Mouse (Mus musculus) MN1 (cell line): Measurements from ENCODE around the gene Ier5l.

Experiments
- DNase-seq: peaks from one replicate; pipeline ENCODE4 v3.0.0-alpha.2; 2016; ENCODE audit warnings: low spot score

Gene Ier5l

DNA sequence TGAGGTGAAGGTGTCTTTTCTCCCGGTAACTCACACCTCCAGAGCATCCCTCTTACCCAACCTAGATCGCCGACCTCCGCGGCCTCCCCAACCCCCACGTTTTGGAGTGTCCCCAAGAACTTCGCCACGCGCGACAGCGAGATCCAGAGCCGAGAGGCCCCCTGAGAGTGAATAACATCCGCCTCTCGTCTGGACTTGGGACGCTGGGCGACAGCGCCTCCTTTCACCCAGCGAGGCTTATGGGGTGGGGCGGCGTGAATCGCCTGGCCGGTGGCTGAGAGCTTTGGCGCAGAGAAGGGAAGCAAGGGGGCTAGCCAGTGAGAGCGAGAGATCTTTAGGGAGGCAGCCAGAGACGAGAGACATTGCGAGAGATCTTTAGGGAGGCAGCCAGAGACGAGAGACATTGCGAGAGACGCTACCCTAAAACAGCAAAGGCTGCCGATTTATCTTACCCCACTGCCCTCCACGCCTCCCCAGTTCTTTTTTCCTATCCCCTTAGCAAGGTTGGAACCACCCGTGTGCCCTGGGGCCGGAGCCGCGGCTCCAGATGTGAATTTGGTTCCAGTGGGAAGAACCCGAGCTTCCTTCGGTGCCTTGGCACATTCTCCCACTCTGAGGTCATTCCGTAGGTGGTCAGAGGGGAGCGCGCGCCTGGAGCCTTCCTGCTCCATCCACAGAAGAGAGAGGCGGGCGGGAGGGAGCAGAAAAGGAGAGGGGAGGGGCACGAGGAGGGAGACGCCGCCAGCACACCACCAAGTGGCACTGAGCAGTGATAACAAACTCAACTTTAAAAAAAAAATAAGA lies 3.7 kb downstream of the Ier5l start:
- peak; percentile 88 for DNase-seq

DNA sequence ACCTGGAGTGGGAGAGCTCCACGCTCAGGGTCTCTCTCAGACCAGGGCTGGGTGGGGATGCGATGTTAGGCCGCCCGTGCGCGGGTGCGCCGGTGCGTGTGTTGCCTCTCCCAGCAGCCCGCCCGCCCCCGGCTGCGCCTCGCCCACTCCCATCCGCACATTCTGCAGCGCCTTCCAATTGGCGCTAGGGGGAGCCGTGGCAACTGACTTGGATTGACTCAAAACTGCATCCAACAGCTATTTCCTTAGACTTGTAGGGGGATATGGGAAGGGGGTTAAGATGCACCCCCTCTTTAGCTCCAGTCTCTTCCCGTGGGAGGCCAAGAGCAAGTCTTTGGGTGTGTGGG lies 4.2 kb downstream of the Ier5l start:
- peak; percentile 89 for DNase-seq

- DNase-seq: no peak
Measured at GRCm38 (mm10) chr2:30469009-30469408, 5.0 kb downstream of the Ier5l start.

DNA sequence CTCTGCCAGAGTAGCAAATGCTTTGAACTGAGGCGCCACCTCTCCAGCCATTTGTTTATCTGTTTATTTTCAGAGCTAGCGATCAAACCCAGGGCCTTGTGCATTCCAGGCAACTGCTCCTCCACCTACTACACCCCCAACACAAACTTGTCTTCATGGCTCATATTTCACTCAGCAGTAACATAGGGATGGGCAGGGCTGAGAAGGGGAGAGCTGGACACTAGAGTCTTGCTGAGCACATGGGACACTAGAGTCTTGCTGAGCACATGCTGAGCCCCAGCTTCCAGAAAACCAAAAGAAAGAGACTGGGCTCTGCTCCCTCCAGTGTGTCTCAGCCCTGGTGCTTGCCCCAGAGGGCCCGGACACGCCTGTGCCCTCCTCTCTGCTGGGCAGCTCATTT lies 7.2 kb downstream of the Ier5l start:
- DNase-seq: no peak

DNA sequence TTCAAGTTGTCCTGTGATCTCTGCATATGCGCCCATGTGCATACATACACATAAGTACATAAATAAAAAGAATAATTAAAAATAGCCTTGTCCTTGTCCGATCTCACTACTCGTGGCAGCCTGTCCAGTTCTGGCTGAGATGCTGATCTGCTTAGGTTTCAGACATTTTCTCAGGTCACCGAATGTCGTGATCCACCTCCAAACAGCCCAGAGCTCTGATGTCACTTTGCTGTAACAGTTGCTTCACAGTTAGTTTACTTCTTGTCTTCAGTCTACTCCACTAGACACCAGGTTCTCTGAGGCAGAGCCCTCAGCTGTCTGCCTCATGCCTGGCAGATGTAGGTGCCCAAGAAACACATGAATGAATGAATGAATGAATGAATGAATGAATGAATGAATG lies 9.6 kb downstream of the Ier5l start:
- DNase-seq: peak; percentile 66

GRCm38 (mm10) chr2:30463904-30464330 lies 10.1 kb downstream of the Ier5l start:
- peak; percentile 93 for DNase-seq

- DNase-seq: no peak
Measured at GRCm38 (mm10) chr2:30463341-30463761, 10.7 kb downstream of the Ier5l start.

- no peak for DNase-seq
Measured at GRCm38 (mm10) chr2:30459241-30459640, 14.8 kb downstream of the Ier5l start.

- DNase-seq: no peak
Measured at GRCm38 (mm10) chr2:30458349-30458748, 15.7 kb downstream of the Ier5l start.

GRCm38 (mm10) chr2:30456104-30456980 lies 17.7 kb downstream of the Ier5l start:
- DNase-seq: peak; percentile 52

DNA sequence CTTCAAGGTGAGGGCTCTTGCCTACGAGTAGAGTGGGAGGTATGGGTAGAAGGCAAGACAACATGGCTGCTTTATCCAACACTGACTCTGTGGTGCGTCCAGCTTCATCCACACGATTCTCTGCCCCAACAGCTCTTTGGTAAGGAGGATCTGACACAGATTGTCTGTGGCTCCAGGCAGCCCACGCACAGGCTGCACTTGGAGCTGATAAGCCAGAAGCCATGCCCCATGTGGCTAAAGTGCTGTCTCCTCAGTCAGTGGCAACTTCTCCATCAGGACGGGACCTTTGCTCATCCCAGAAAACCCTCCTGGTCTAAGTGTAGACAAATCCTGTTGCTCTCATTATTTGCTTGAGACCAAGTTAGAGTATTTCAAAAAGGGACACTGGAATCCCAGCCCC lies 19.4 kb downstream of the Ier5l start:
- DNase-seq: no peak

- no peak for DNase-seq
Measured at GRCm38 (mm10) chr2:30453570-30453969, 20.4 kb downstream of the Ier5l start.

- DNase-seq: no peak
Measured at GRCm38 (mm10) chr2:30451525-30451924, 22.5 kb downstream of the Ier5l start.

DNA sequence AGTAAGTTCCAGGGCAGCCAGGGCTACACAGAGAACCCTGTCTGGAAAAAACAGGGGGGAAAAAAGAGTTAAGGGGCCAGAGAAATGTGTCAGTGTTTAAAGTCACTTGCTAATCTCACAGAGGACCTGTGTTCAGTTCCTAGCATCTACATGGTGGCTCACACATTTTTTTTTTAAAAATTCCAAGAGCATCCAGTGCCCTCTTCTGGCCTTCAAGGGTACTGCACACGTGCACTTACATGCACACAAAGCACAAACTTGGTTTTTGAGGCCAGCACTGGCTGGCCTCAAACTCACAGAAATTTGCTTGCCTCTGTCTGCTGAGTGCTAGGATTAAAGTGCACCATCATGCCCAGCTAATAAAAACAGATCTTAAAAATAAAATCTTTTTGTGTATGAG lies 23.5 kb downstream of the Ier5l start:
- no peak for DNase-seq

DNA sequence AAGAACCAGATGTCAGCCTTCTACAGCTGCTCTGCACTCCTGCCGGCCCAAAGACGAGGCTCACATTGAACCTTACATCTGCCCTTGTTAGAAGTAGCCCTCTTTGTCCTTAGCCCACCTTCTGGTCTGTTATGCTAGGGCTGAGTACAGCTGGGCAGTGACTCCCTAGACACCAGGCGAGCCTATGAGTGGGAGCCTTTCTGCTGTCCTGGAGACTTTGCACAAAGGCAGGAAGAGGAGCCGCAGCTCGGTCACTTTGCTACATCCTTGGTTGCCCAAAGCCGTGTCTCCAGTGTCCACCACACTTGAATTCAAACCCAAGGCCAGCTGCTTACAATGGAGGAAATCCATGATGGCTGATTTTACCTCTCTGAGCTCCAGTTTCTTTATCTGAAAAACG lies 25.6 kb downstream of the Ier5l start:
- DNase-seq: no peak

- DNase-seq: no peak
Measured at GRCm38 (mm10) chr2:30446891-30447826, 26.9 kb downstream of the Ier5l start.

DNA sequence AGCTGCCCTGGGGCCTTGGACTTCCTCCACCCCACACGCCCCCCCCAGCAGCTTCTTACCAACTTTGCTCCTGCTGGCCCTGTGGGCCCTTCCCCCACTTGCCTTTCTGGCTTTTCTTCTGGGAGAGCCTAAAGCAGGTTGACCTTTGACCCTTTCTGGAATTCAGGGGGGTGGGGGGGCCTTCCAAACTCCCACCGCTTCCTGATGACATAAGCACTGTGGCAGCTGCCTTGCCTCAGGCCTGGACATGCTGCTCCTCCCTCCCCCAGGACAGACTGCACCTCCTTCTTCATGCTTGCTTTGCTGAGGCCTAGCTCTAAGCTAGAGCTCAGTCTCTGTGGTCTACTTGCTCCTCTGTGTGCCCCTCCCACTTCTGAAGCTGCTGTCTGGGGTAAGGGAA lies 28.7 kb downstream of the Ier5l start:
- DNase-seq: no peak

GRCm38 (mm10) chr2:30444450-30444849 lies 29.6 kb downstream of the Ier5l start:
- no peak for DNase-seq

- no peak for DNase-seq
Measured at GRCm38 (mm10) chr2:30444006-30444405, 30.0 kb downstream of the Ier5l start.

GRCm38 (mm10) chr2:30443281-30443680 lies 30.7 kb downstream of the Ier5l start:
- no peak for DNase-seq

- no peak for DNase-seq
Measured at GRCm38 (mm10) chr2:30442498-30442890, 31.5 kb downstream of the Ier5l start.
